Mouse (Mus musculus): ENCODE results near the gene Kir3dl1.
"Not testable (repeated sequence)": the region's sequence is repeated elsewhere in the genome, so short reads cannot be mapped to it uniquely, and the experiment has no call there.

Kir3dl1 gene

DNA sequence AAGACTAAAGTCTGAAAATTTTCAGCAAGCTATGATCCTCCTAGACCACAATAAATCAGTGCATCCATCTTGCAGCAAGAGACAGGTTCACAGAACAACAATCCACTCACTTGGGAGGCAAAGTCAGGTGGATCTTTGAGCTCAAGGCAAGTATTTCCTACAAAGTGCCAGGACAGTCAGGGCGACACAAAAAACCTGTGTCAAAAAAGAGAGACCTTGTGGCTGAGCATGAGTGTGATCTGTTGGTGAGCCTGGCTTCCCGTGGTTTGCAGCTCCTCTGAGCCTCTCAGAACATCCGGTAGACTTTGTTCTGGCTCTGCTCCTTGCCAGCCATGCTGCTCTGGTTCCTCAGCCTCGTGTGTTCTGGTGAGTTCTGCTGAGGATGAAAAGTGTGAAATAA, at the start of gene Kir3dl1:
TSS of gene Kir3dl1 (plus strand) at position 301 of the 400 bp plus-strand sequence.
- in situ Hi-C loops (cut with MboI, MseI), result loop anchor here (5.0 kb wide), 1 partner anchor 50 kb away; no protein-coding TSS in a partner anchor

DNA sequence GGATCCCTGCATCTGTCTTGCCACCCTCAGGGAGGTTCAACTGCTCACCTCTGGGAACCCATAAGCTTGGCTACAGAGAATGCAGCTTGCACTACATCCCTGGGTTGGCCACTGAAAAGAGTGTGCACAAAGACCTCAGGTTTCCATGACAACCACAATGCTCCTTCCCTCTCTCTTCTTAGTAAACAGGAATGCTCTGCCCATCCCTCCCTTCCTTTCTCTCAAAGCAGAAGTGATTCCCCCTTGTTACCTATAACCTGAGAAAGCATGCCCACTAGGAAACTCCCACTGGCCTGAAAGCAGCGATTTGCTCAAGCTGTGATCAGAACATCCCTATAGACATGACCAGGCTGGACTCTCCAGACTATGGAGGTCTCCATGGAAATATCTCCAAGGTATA, 26.2 kb downstream of the Kir3dl1 start, which contains the start of gene Kir3dl2:
TSS of gene Kir3dl2 (minus strand) at position 101 of the 400 bp plus-strand sequence.
- in situ Hi-C loops (cut with MboI, MseI), result not testable (repeated sequence)

DNA sequence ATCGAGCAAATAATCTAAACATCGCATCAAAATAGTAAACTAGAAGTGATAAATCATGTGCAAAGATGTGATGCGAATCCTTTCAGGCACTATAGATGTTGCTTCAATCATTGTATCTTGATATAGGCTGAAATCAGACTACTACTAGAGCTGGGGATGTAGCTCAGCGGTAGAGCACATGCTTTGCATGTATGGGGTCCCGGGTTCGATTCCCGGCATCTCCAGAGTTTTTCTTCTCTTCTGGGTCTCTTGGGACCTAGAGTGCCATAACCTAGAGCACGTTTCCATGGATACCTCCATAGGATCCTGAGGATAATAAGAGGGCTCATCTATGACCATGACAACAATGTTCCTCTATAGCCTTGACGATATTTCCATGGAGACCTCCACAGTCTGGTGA, 51.3 kb downstream of the Kir3dl1 start:
- in situ Hi-C loops (cut with MboI, MseI), result loop anchor here (5.0 kb wide), 1 partner anchor 172 kb away; no protein-coding TSS in a partner anchor

Data from regulatory T cell (primary cell).